Mouse (Mus musculus): ENCODE data around the gene Ccdc148. TPM values are rescaled to one million over a fixed set of nuclear protein-coding genes. Genes with fewer than 3 reads are reported as not detected.

Ccdc148 gene
- polyA plus RNA-seq, 1 experiment, result 0.06 TPM

GRCm38 (mm10) chr2:58971507-58972275 lies 188.8 kb downstream of the Ccdc148 start:
- TF ChIP-seq CEBPB (IDR thresholded peaks at IDR 0.05; ENCODE audit: insufficient read depth, poor library complexity, severe bottlenecking), result no peak
- TF ChIP-seq MYOD1 (IDR thresholded peaks at IDR 0.05; ENCODE audit: control insufficient read depth in 1 of 3, insufficient read length in 2 of 3, low read depth in 2 of 3), result no peak
- TF ChIP-seq MYOG (IDR thresholded peaks at IDR 0.05; ENCODE audit: control insufficient read depth in 1 of 3, insufficient read depth in 1 of 3, insufficient read length in 2 of 3, low read depth in 2 of 3), result no peak
- TF ChIP-seq USF1 (IDR thresholded peaks at IDR 0.05; ENCODE audit: low read depth), result no peak
- no peak for TF ChIP-seq TCF3 (IDR thresholded peaks at IDR 0.05; ENCODE audit: insufficient read length, low read depth)
- no peak for TF ChIP-seq E2F4 (IDR thresholded peaks at IDR 0.05; ENCODE audit: insufficient read depth)
- TF ChIP-seq POLR2AphosphoS2 (IDR thresholded peaks at IDR 0.05; ENCODE audit: insufficient read length, low read depth), result no peak
- TF ChIP-seq MAX (IDR thresholded peaks at IDR 0.05; ENCODE audit: low read depth), result no peak
- TF ChIP-seq TCF12 (IDR thresholded peaks at IDR 0.05; ENCODE audit: insufficient read depth, poor library complexity, severe bottlenecking), result no peak
- TF ChIP-seq POLR2A (IDR thresholded peaks at IDR 0.05; ENCODE audit: insufficient read length, low read depth), result no peak
- peaks cover 4% of the 10 kb centered on the region for H3K27me3 ChIP-seq (ENCODE audit: control insufficient read depth, insufficient read depth, insufficient read length)
- no peak overlapping the region for H3K4me3 ChIP-seq

GRCm38 (mm10) chr2:58956770-58957300 lies 203.6 kb downstream of the Ccdc148 start:
- no peaks in the 10 kb centered on the region for H3K27me3 ChIP-seq (ENCODE audit: control insufficient read depth, insufficient read depth, insufficient read length)
- H3ac ChIP-seq (ENCODE audit: control insufficient read depth, insufficient read length), result no peak overlapping the region
- no peak for TF ChIP-seq MAX (IDR thresholded peaks at IDR 0.05; ENCODE audit: low read depth)
- no peak for TF ChIP-seq USF1 (IDR thresholded peaks at IDR 0.05; ENCODE audit: low read depth)
- no peak for TF ChIP-seq CEBPB (IDR thresholded peaks at IDR 0.05; ENCODE audit: insufficient read depth, poor library complexity, severe bottlenecking)
- TF ChIP-seq E2F4 (IDR thresholded peaks at IDR 0.05; ENCODE audit: insufficient read depth), result no peak
- no peak for TF ChIP-seq TCF3 (IDR thresholded peaks at IDR 0.05; ENCODE audit: insufficient read length, low read depth)
- no peak for TF ChIP-seq POLR2A (IDR thresholded peaks at IDR 0.05; ENCODE audit: insufficient read length, low read depth)
- no peak for TF ChIP-seq REST (IDR thresholded peaks at IDR 0.05; ENCODE audit: insufficient read depth, insufficient read length)
- no peak for TF ChIP-seq POLR2AphosphoS2 (IDR thresholded peaks at IDR 0.05; ENCODE audit: insufficient read length, low read depth)

More at GRCm38 (mm10) chr2:58971507-58972275, 188.8 kb downstream of the Ccdc148 start:
- Histone ChIP-seq H3K4me2 (ENCODE audit: low read depth) (no peak overlapping the region), H3K36me3 (ENCODE audit: control insufficient read depth, insufficient read depth) (no peaks in the 10 kb centered on the region), H3ac (ENCODE audit: control insufficient read depth, insufficient read length) (no peak overlapping the region), H3K79me2 (ENCODE audit: control insufficient read depth, insufficient read depth) (no peaks in the 10 kb centered on the region)

GRCm38 (mm10) chr2:58956351-58956750 lies 204.1 kb downstream of the Ccdc148 start:
- no peak overlapping the region for H3K4me3 ChIP-seq
- H3ac ChIP-seq (ENCODE audit: control insufficient read depth, insufficient read length), result no peak overlapping the region
- TF ChIP-seq TCF3 (IDR thresholded peaks at IDR 0.05; ENCODE audit: insufficient read length, low read depth), result no peak
- no peak for TF ChIP-seq MAX (IDR thresholded peaks at IDR 0.05; ENCODE audit: low read depth)
- TF ChIP-seq CEBPB (IDR thresholded peaks at IDR 0.05; ENCODE audit: insufficient read depth, poor library complexity, severe bottlenecking), result no peak
- TF ChIP-seq MYOD1 (IDR thresholded peaks at IDR 0.05; ENCODE audit: control insufficient read depth in 1 of 3, insufficient read length in 2 of 3, low read depth in 2 of 3), result no peak
- TF ChIP-seq TCF12 (IDR thresholded peaks at IDR 0.05; ENCODE audit: insufficient read depth, poor library complexity, severe bottlenecking), result no peak
- TF ChIP-seq E2F4 (IDR thresholded peaks at IDR 0.05; ENCODE audit: insufficient read depth), result no peak
- no peak for TF ChIP-seq SRF (IDR thresholded peaks at IDR 0.05; ENCODE audit: control insufficient read depth, insufficient read length, low read depth)
- TF ChIP-seq POLR2AphosphoS2 (IDR thresholded peaks at IDR 0.05; ENCODE audit: insufficient read length, low read depth), result no peak
- no peak for TF ChIP-seq POLR2A (IDR thresholded peaks at IDR 0.05; ENCODE audit: insufficient read length, low read depth)
- no peak for TF ChIP-seq REST (IDR thresholded peaks at IDR 0.05; ENCODE audit: insufficient read depth, insufficient read length)
- TF ChIP-seq USF1 (IDR thresholded peaks at IDR 0.05; ENCODE audit: low read depth), result no peak
- no peak for TF ChIP-seq MYOG (IDR thresholded peaks at IDR 0.05; ENCODE audit: control insufficient read depth in 1 of 3, insufficient read depth in 1 of 3, insufficient read length in 2 of 3, low read depth in 2 of 3)
- no peaks in the 10 kb centered on the region for H3K27me3 ChIP-seq (ENCODE audit: control insufficient read depth, insufficient read depth, insufficient read length)
- no peak overlapping the region for H3K4me2 ChIP-seq (ENCODE audit: low read depth)
- H3K36me3 ChIP-seq (ENCODE audit: control insufficient read depth, insufficient read depth), result no peaks in the 10 kb centered on the region
- H3K79me2 ChIP-seq (ENCODE audit: control insufficient read depth, insufficient read depth), result no peaks in the 10 kb centered on the region

More at GRCm38 (mm10) chr2:58956770-58957300, 203.6 kb downstream of the Ccdc148 start:
- Histone ChIP-seq H3K79me2 (ENCODE audit: control insufficient read depth, insufficient read depth) (no peaks in the 10 kb centered on the region), H3K4me3 (no peak overlapping the region), H3K4me2 (ENCODE audit: low read depth) (no peak overlapping the region), H3K36me3 (ENCODE audit: control insufficient read depth, insufficient read depth) (no peaks in the 10 kb centered on the region)

GRCm38 (mm10) chr2:58952101-58952500 lies 208.4 kb downstream of the Ccdc148 start:
- Histone ChIP-seq H3K27me3 (ENCODE audit: control insufficient read depth, insufficient read depth, insufficient read length) (peaks cover 5% of the 10 kb centered on the region), H3K79me2 (ENCODE audit: control insufficient read depth, insufficient read depth) (no peaks in the 10 kb centered on the region), H3K4me3 (no peak overlapping the region), H3K36me3 (ENCODE audit: control insufficient read depth, insufficient read depth) (no peaks in the 10 kb centered on the region), H3ac (ENCODE audit: control insufficient read depth, insufficient read length) (no peak overlapping the region), H3K4me2 (ENCODE audit: low read depth) (no peak overlapping the region)
- TF ChIP-seq REST (IDR thresholded peaks at IDR 0.05; ENCODE audit: insufficient read depth, insufficient read length), result no peak
- TF ChIP-seq USF1 (IDR thresholded peaks at IDR 0.05; ENCODE audit: low read depth), result no peak
- TF ChIP-seq TCF12 (IDR thresholded peaks at IDR 0.05; ENCODE audit: insufficient read depth, poor library complexity, severe bottlenecking), result no peak
- no peak for TF ChIP-seq TCF3 (IDR thresholded peaks at IDR 0.05; ENCODE audit: insufficient read length, low read depth)
- no peak for TF ChIP-seq E2F4 (IDR thresholded peaks at IDR 0.05; ENCODE audit: insufficient read depth)
- TF ChIP-seq POLR2A (IDR thresholded peaks at IDR 0.05; ENCODE audit: insufficient read length, low read depth), result no peak

Data from myocyte (in vitro differentiated cells).